Mouse (Mus musculus) intestine, embryonic 15.5 days (tissue): Measurements from ENCODE around the gene Lmf1. TPM values are rescaled to one million over a fixed set of nuclear protein-coding genes. Genes with fewer than 3 reads are reported as not detected.

Experiments used
- ATAC-seq: fragments of 200-750 bp; cut with Nextera tagmentation; 2 replicates; pipeline ENCODE4 v1.8.0; 2017; ENCODE audit warnings: moderate TSS enrichment, moderate library complexity
- H3K27ac ChIP-seq: fragments of 300-500 bp; sonication (generic); 2 replicates; pipeline ENCODE4 v1.5.1; 2015; ENCODE audit warnings: mild to moderate bottlenecking, inconsistent platforms
- H3K27me3 ChIP-seq: fragments of 300-500 bp; sonication (generic); replicated peaks from 2 replicates; pipeline ENCODE4 v1.6.1; 2015; ENCODE audit warnings: inconsistent platforms
- H3K36me3 ChIP-seq: fragments of 300-500 bp; sonication (generic); 2 replicates; pipeline ENCODE4 v1.6.1; 2015; ENCODE audit warnings: inconsistent platforms
- H3K4me1 ChIP-seq: fragments of 300-500 bp; sonication (generic); replicated peaks from 2 replicates; pipeline ENCODE4 v1.6.1; 2015; ENCODE audit warnings: inconsistent platforms
- H3K4me2 ChIP-seq: fragments of 300-500 bp; sonication (generic); replicated peaks from 2 replicates; pipeline ENCODE4 v1.6.1; 2015; ENCODE audit warnings: mild to moderate bottlenecking, inconsistent platforms
- H3K4me3 ChIP-seq: fragments of 300-500 bp; sonication (generic); replicated peaks from 2 replicates; pipeline ENCODE4 v1.5.1; 2015; ENCODE audit warnings: inconsistent platforms
- H3K9ac ChIP-seq: fragments of 300-500 bp; sonication (generic); 2 replicates; pipeline ENCODE4 v1.6.1; 2015; ENCODE audit warnings: inconsistent platforms
- H3K9me3 ChIP-seq: fragments of 300-500 bp; sonication (generic); 2 replicates; pipeline ENCODE4 v1.6.1; 2016; ENCODE audit warnings: inconsistent platforms
- WGBS: fragments of 180-500 bp; shearing (Covaris S2); methylation state at CpG from one replicate; pipeline ENCODE4 v1.1.7; 2015; 5-methylcytosine and 5-hydroxymethylcytosine counted together
- polyA plus RNA-seq: library from polyadenylated mRNA; unstranded; fragments of >200 nt; fragmentation: Nextera tagmentation; extraction: Ambion mirVana; gene quantifications from 2 replicates; pipeline ENCODE4 v1.2.1, GENCODE M21; 2015

Lmf1 gene
- polyA plus RNA-seq, 1 experiment from 2014 or later, result 33.0 TPM

- no peaks in the 10 kb centered on the region for H3K9me3 ChIP-seq
These were observed 19.3 kb upstream of the Lmf1 start for GRCm38 (mm10) chr17:25559634-25560033.

GRCm38 (mm10) chr17:25560554-25561222 lies 18.2 kb upstream of the Lmf1 start:
- Histone ChIP-seq H3K4me3 (no peak overlapping the region), H3K36me3 (no peaks in the 10 kb centered on the region), H3K27ac (no peak overlapping the region), H3K4me2 (no peak overlapping the region), H3K9me3 (no peaks in the 10 kb centered on the region), H3K4me1 (peaks cover 12% of the 10 kb centered on the region), H3K9ac (no peak overlapping the region), H3K27me3 (peaks cover 11% of the 10 kb centered on the region)
- no peak for ATAC-seq
- 50% methylated on average over 5 of the region's 5 CpGs for WGBS

More at GRCm38 (mm10) chr17:25559634-25560033, 19.3 kb upstream of the Lmf1 start:
- Histone ChIP-seq H3K4me3 (no peak overlapping the region), H3K36me3 (no peaks in the 10 kb centered on the region), H3K4me2 (no peak overlapping the region), H3K27me3 (peaks cover 11% of the 10 kb centered on the region), H3K4me1 (peaks cover 12% of the 10 kb centered on the region), H3K9ac (no peak overlapping the region), H3K27ac (no peak overlapping the region)
- no peak for ATAC-seq
- WGBS, result 47% methylated on average over 4 of the region's 4 CpGs

- no peak for ATAC-seq
- Histone ChIP-seq H3K4me3 (no peak overlapping the region), H3K9ac (no peak overlapping the region), H3K27me3 (peaks cover 5% of the 10 kb centered on the region), H3K36me3 (no peaks in the 10 kb centered on the region), H3K4me1 (peaks cover 6% of the 10 kb centered on the region), H3K4me2 (no peak overlapping the region), H3K9me3 (no peaks in the 10 kb centered on the region), H3K27ac (no peak overlapping the region)
- 78% methylated on average over 16 of the region's 16 CpGs for WGBS
These were observed 17.5 kb upstream of the Lmf1 start for GRCm38 (mm10) chr17:25561223-25562028.

GRCm38 (mm10) chr17:25564481-25564880 lies 14.4 kb upstream of the Lmf1 start:
- Histone ChIP-seq H3K36me3 (no peaks in the 10 kb centered on the region), H3K27ac (no peak overlapping the region), H3K4me2 (no peak overlapping the region), H3K4me3 (no peak overlapping the region), H3K9ac (no peak overlapping the region), H3K27me3 (peaks cover 13% of the 10 kb centered on the region), H3K9me3 (no peaks in the 10 kb centered on the region), H3K4me1 (no peaks in the 10 kb centered on the region)
- ATAC-seq, result no peak
- 76% methylated on average over 5 of the region's 5 CpGs for WGBS

GRCm38 (mm10) chr17:25565244-25565643 lies 13.6 kb upstream of the Lmf1 start:
- Histone ChIP-seq H3K9ac (no peak overlapping the region), H3K4me1 (peaks cover 4% of the 10 kb centered on the region; the same call in 1 of the 2 replicates), H3K9me3 (no peaks in the 10 kb centered on the region), H3K36me3 (no peaks in the 10 kb centered on the region), H3K4me2 (no peak overlapping the region), H3K27me3 (peaks cover 20% of the 10 kb centered on the region), H3K4me3 (no peak overlapping the region), H3K27ac (0 out of 2 replicates have a peak overlapping the region, but pooled peaks have one; percentile 40)
- ATAC-seq, result no peak
- 27% methylated on average over 6 of the region's 6 CpGs for WGBS

- Histone ChIP-seq H3K27ac (no peak overlapping the region), H3K36me3 (no peaks in the 10 kb centered on the region), H3K9me3 (no peaks in the 10 kb centered on the region), H3K4me3 (no peak overlapping the region), H3K4me2 (no peak overlapping the region), H3K27me3 (peaks cover 22% of the 10 kb centered on the region), H3K4me1 (peaks cover 9% of the 10 kb centered on the region), H3K9ac (no peak overlapping the region)
- no peak for ATAC-seq
- WGBS, result 76% methylated on average over 17 of the region's 17 CpGs
These were observed 12.9 kb upstream of the Lmf1 start for GRCm38 (mm10) chr17:25565860-25566600.

- no peaks in the 10 kb centered on the region for H3K9me3 ChIP-seq
- H3K27ac ChIP-seq, result no peak overlapping the region
- peaks cover 24% of the 10 kb centered on the region for H3K27me3 ChIP-seq
- H3K36me3 ChIP-seq, result no peaks in the 10 kb centered on the region
- no peak overlapping the region for H3K4me3 ChIP-seq
- WGBS, result 81% methylated on average over 13 of the region's 13 CpGs
- peak overlapping the region; percentile 32 for H3K4me2 ChIP-seq
- no peak overlapping the region for H3K9ac ChIP-seq
- H3K4me1 ChIP-seq, result peaks cover 14% of the 10 kb centered on the region
- no peak for ATAC-seq
These were observed 11.6 kb upstream of the Lmf1 start for GRCm38 (mm10) chr17:25567261-25567660.

- H3K4me2 ChIP-seq, result peak overlapping the region; percentile 32
- H3K9ac ChIP-seq, result no peak overlapping the region
- H3K27me3 ChIP-seq, result peaks cover 24% of the 10 kb centered on the region
- no peaks in the 10 kb centered on the region for H3K36me3 ChIP-seq
- no peak for ATAC-seq
- no peak overlapping the region for H3K4me3 ChIP-seq
- WGBS, result 31% methylated on average over 14 of the region's 14 CpGs
- no peak overlapping the region for H3K27ac ChIP-seq
- no peaks in the 10 kb centered on the region for H3K9me3 ChIP-seq
- peaks cover 14% of the 10 kb centered on the region for H3K4me1 ChIP-seq
These were observed 11.1 kb upstream of the Lmf1 start for GRCm38 (mm10) chr17:25567745-25568144.

- 47% methylated on average over 10 of the region's 10 CpGs for WGBS
- H3K4me3 ChIP-seq, result peak overlapping the region; percentile 20; the same call in 1 of the 2 replicates
These were observed 10.7 kb upstream of the Lmf1 start for GRCm38 (mm10) chr17:25568206-25568605.

GRCm38 (mm10) chr17:25568880-25569279 lies 10.0 kb upstream of the Lmf1 start:
- no peak for ATAC-seq
- H3K36me3 ChIP-seq, result no peaks in the 10 kb centered on the region
- H3K9me3 ChIP-seq, result no peaks in the 10 kb centered on the region
- 79% methylated on average over 11 of the region's 11 CpGs for WGBS
- peaks cover 24% of the 10 kb centered on the region for H3K27me3 ChIP-seq
- 0 out of 2 replicates have a peak overlapping the region, but pooled peaks have one; percentile 18 for H3K4me2 ChIP-seq
- peaks cover 14% of the 10 kb centered on the region for H3K4me1 ChIP-seq
- peak overlapping the region; percentile 20 for H3K4me3 ChIP-seq
- no peak overlapping the region for H3K27ac ChIP-seq
- no peak overlapping the region for H3K9ac ChIP-seq

More at GRCm38 (mm10) chr17:25568206-25568605, 10.7 kb upstream of the Lmf1 start:
- no peaks in the 10 kb centered on the region for H3K36me3 ChIP-seq
- H3K9me3 ChIP-seq, result no peaks in the 10 kb centered on the region
- H3K27ac ChIP-seq, result no peak overlapping the region
- H3K27me3 ChIP-seq, result peaks cover 24% of the 10 kb centered on the region
- no peak overlapping the region for H3K9ac ChIP-seq
- H3K4me1 ChIP-seq, result peaks cover 14% of the 10 kb centered on the region
- H3K4me2 ChIP-seq, result peak overlapping the region; percentile 25
- ATAC-seq, result no peak

- Histone ChIP-seq H3K9me3 (no peaks in the 10 kb centered on the region), H3K36me3 (no peaks in the 10 kb centered on the region), H3K4me1 (peaks cover 14% of the 10 kb centered on the region), H3K9ac (peak overlapping the region; percentile 58), H3K27me3 (peaks cover 24% of the 10 kb centered on the region), H3K4me3 (peak overlapping the region; percentile 51), H3K27ac (no peak overlapping the region), H3K4me2 (peak overlapping the region; percentile 98)
- peak; percentile 25; the same call in 1 of the 2 replicates for ATAC-seq
- 5% methylated on average over 54 of the region's 54 CpGs for WGBS
These were observed 8.8 kb upstream of the Lmf1 start for GRCm38 (mm10) chr17:25569833-25570647.
